Mouse (Mus musculus) A20 (cell line): Measurements from ENCODE around the gene Rsc1a1.

Experiments used
- DNase-seq: peaks from one replicate; pipeline ENCODE4 v3.0.0-alpha.2; 2011; ENCODE audit warnings: low read depth, low spot score

The Rsc1a1 gene

GRCm38 (mm10) chr4:141704625-141705024 lies 19.2 kb upstream of the Rsc1a1 start:
- no peak for DNase-seq

- no peak for DNase-seq
Measured at GRCm38 (mm10) chr4:141694719-141695118, 9.3 kb upstream of the Rsc1a1 start.

GRCm38 (mm10) chr4:141688505-141688904 lies 3.1 kb upstream of the Rsc1a1 start:
- DNase-seq, result no peak

GRCm38 (mm10) chr4:141686525-141686924 lies 1.1 kb upstream of the Rsc1a1 start:
- no peak for DNase-seq

- DNase-seq, result no peak
Measured at GRCm38 (mm10) chr4:141686093-141686492, 694 bp upstream of the Rsc1a1 start.

- DNase-seq, result no peak
Measured at GRCm38 (mm10) chr4:141682706-141683230, 2.6 kb downstream of the Rsc1a1 start.

GRCm38 (mm10) chr4:141681767-141682166 lies 3.6 kb downstream of the Rsc1a1 start:
- no peak for DNase-seq

- DNase-seq, result no peak
Measured at GRCm38 (mm10) chr4:141680892-141681291, 4.5 kb downstream of the Rsc1a1 start.

GRCm38 (mm10) chr4:141679016-141679415 lies 6.4 kb downstream of the Rsc1a1 start:
- no peak for DNase-seq

GRCm38 (mm10) chr4:141676462-141676979 lies 8.9 kb downstream of the Rsc1a1 start:
- no peak for DNase-seq

- no peak for DNase-seq
Measured at GRCm38 (mm10) chr4:141672325-141672724, 13.1 kb downstream of the Rsc1a1 start.

GRCm38 (mm10) chr4:141671389-141671788 lies 14.0 kb downstream of the Rsc1a1 start:
- no peak for DNase-seq

GRCm38 (mm10) chr4:141669898-141670712 lies 15.3 kb downstream of the Rsc1a1 start:
- DNase-seq, result no peak

GRCm38 (mm10) chr4:141664799-141665198 lies 20.6 kb downstream of the Rsc1a1 start, which contains the start of gene Plekhm2:
Plekhm2 (minus strand) TSS chr4:141664899.
- DNase-seq, result no peak

GRCm38 (mm10) chr4:141664011-141664745 lies 21.2 kb downstream of the Rsc1a1 start:
- DNase-seq, result peak; percentile 67

- DNase-seq, result peak; percentile 41
Measured at GRCm38 (mm10) chr4:141663122-141663931, 22.1 kb downstream of the Rsc1a1 start.

GRCm38 (mm10) chr4:141660884-141661283 lies 24.5 kb downstream of the Rsc1a1 start:
- DNase-seq, result no peak

GRCm38 (mm10) chr4:141659739-141660138 lies 25.7 kb downstream of the Rsc1a1 start:
- DNase-seq, result peak; percentile 43

- no peak for DNase-seq
Measured at GRCm38 (mm10) chr4:141658846-141659484, 26.4 kb downstream of the Rsc1a1 start.

- no peak for DNase-seq
Measured at GRCm38 (mm10) chr4:141656932-141657331, 28.5 kb downstream of the Rsc1a1 start.
